Mouse (Mus musculus): ENCODE results near the gene Aurkb. TPM values are rescaled to one million over a fixed set of nuclear protein-coding genes. Genes with fewer than 3 reads are reported as not detected.
A peak's percentile ranks its signal among the peaks of the same experiment; 100 is the strongest.

Aurkb gene
- total and polyA plus RNA-seq, 3 experiments: 120 to 170 (median 159) TPM

- TF ChIP-seq HCFC1 (IDR thresholded peaks at IDR 0.05; ENCODE audit: low read depth, low read length) (peak; percentile 58), TAL1 (IDR thresholded peaks at IDR 0.05; ENCODE audit: low read length) (no peak), MAZ (IDR thresholded peaks at IDR 0.05; ENCODE audit: low read depth, low read length) (no peak), MAFK (IDR thresholded peaks at IDR 0.05; ENCODE audit: borderline replicate concordance, low read depth, low read length) (no peak), MYB (IDR thresholded peaks at IDR 0.05; ENCODE audit: low read depth, low read length) (no peak), CHD2 (IDR thresholded peaks at IDR 0.05; ENCODE audit: low read length) (no peak)
Measured at GRCm38 (mm10) chr11:69066956-69067355, 21.5 kb downstream of the Aurkb start (continued).

GRCm38 (mm10) chr11:69067601-69068000 is 22.2 kb downstream of the Aurkb start:
- Histone ChIP-seq H3K79me2 (ENCODE audit: control insufficient read depth, insufficient read depth, low read length, poor library complexity) (peaks cover 5% of the 10 kb centered on the region; the same call in 1 of the 2 replicates), H3K27ac (ENCODE audit: control insufficient read depth, low read depth, low read length) (no peak overlapping the region), H3K9me3 (replicated peaks; ENCODE audit: insufficient read depth, low read length) (no peaks in the 10 kb centered on the region), H3K36me3 (ENCODE audit: control insufficient read depth in 1 of 2, insufficient read depth in 2 of 2, low read length in 2 of 2) (peaks cover 0 to 2% of the 10 kb centered on the region in 2 experiments; a peak in 1 of 4 replicates), H3K27me3 (ENCODE audit: control insufficient read depth in 1 of 2, insufficient read depth in 2 of 2, low read length in 2 of 2) (no peaks in the 10 kb centered on the region), H3K4me1 (ENCODE audit: control insufficient read depth in 1 of 2, insufficient read depth in 2 of 2, low read length in 2 of 2) (peaks cover 0 to 8% of the 10 kb centered on the region in 2 experiments; a peak in 1 of 4 replicates), H3K4me3 (ENCODE audit: control insufficient read depth in 1 of 2, insufficient read depth in 1 of 2, low read depth in 2 of 2, low read length in 2 of 2) (no peak overlapping the region), H3K9ac (ENCODE audit: control insufficient read depth, low read depth, low read length, poor library complexity, severe bottlenecking) (no peak overlapping the region)
- TF ChIP-seq MYC (IDR thresholded peaks at IDR 0.05; ENCODE audit: low read depth, low read length) (no peak), MYB (IDR thresholded peaks at IDR 0.05; ENCODE audit: low read depth, low read length) (no peak), MEF2A (IDR thresholded peaks at IDR 0.05; ENCODE audit: extremely low read depth, insufficient replicate concordance, low read depth, low read length, poor library complexity, severe bottlenecking) (no peak), NELFE (IDR thresholded peaks at IDR 0.05; ENCODE audit: low read depth, low read length) (no peak), CHD2 (IDR thresholded peaks at IDR 0.05; ENCODE audit: low read length) (no peak), MAX (IDR thresholded peaks at IDR 0.05; ENCODE audit: low read length) (no peak), SMC3 (IDR thresholded peaks at IDR 0.05; ENCODE audit: low read depth, low read length) (no peak), ZC3H11A (IDR thresholded peaks at IDR 0.05; ENCODE audit: low read depth, low read length) (no peak), ZKSCAN1 (IDR thresholded peaks at IDR 0.05; ENCODE audit: low read depth, low read length) (no peak), CHD1 (IDR thresholded peaks at IDR 0.05; ENCODE audit: low read depth, low read length) (no peak), JUND (IDR thresholded peaks at IDR 0.05; ENCODE audit: low read depth, low read length) (no peak)
- DNase-seq (ENCODE audit: low read depth, low spot score): no peak

- Histone ChIP-seq H3K4me1 (ENCODE audit: control insufficient read depth in 1 of 2, insufficient read depth in 2 of 2, low read length in 2 of 2) (peaks cover 0 to 2% of the 10 kb centered on the region in 2 experiments; a peak in 1 of 4 replicates), H3K79me2 (ENCODE audit: control insufficient read depth, insufficient read depth, low read length, poor library complexity) (peaks cover 5% of the 10 kb centered on the region; the same call in 1 of the 2 replicates), H3K4me3 (ENCODE audit: control insufficient read depth in 1 of 2, insufficient read depth in 1 of 2, low read depth in 2 of 2, low read length in 2 of 2) (peak overlapping the region; percentile 70 to 75), H3K9me3 (replicated peaks; ENCODE audit: insufficient read depth, low read length) (no peaks in the 10 kb centered on the region), H3K36me3 (ENCODE audit: control insufficient read depth in 1 of 2, insufficient read depth in 2 of 2, low read length in 2 of 2) (peaks cover 0 to 2% of the 10 kb centered on the region in 2 experiments; a peak in 1 of 4 replicates), H3K27ac (ENCODE audit: control insufficient read depth, low read depth, low read length) (peak overlapping the region; percentile 68), H3K9ac (ENCODE audit: control insufficient read depth, low read depth, low read length, poor library complexity, severe bottlenecking) (peak overlapping the region; percentile 79), H3K27me3 (ENCODE audit: control insufficient read depth in 1 of 2, insufficient read depth in 2 of 2, low read length in 2 of 2) (no peaks in the 10 kb centered on the region)
- peak; percentile 73; the same call in 1 of the 2 replicates for TF ChIP-seq CHD1 (IDR thresholded peaks at IDR 0.05; ENCODE audit: low read depth, low read length)
- no peak for TF ChIP-seq HCFC1 (IDR thresholded peaks at IDR 0.05; ENCODE audit: low read depth, low read length)
- no peak for DNase-seq (ENCODE audit: low read depth, low spot score)
Measured at GRCm38 (mm10) chr11:69070093-69070492, 24.6 kb downstream of the Aurkb start.

All from MEL (cell line).